Mouse (Mus musculus) stomach, postnatal 0 days (tissue): ENCODE measurements around the gene Nrde2.

Experiments used
- CTCF ChIP-seq: IDR thresholded peaks from 2 replicates; pipeline ENCODE4 v1.5.1; 2016; ENCODE audit warnings: antibody characterized with exemption, low read depth, mild to moderate bottlenecking, moderate library complexity
- EP300 ChIP-seq: optimal IDR thresholded peaks from 2 replicates; pipeline ENCODE3; 2016; ENCODE audit warnings: antibody characterized with exemption

DNA sequence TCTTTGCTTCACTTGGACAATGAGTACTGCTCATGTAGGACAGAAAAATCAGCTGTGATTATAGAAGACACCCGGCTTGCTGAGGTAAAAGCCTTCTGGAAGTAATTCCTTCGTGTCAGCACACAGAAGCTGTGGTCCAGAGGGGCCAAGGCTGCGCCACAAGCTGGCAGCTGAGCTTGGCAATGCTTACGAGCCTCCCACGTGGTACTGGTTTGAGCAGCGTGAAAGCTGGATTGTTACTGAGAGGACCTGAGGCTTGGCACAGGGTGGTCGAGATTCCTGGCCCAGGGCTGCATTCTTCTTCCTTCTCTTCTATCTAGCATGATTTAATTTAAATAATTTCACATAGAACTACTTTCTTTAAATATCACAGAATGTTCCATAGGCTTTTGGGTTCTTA, 37.3 kb upstream of the Nrde2 start:
- TF ChIP-seq EP300 (no peak), CTCF (no peak)
